Mouse (Mus musculus): Measurements from ENCODE around the gene 1700020D05Rik. TPM values are rescaled to one million over a fixed set of nuclear protein-coding genes. Genes with fewer than 3 reads are reported as not detected.

1700020D05Rik gene
- polyA plus RNA-seq, 1 experiment: 0.15 TPM

DNA sequence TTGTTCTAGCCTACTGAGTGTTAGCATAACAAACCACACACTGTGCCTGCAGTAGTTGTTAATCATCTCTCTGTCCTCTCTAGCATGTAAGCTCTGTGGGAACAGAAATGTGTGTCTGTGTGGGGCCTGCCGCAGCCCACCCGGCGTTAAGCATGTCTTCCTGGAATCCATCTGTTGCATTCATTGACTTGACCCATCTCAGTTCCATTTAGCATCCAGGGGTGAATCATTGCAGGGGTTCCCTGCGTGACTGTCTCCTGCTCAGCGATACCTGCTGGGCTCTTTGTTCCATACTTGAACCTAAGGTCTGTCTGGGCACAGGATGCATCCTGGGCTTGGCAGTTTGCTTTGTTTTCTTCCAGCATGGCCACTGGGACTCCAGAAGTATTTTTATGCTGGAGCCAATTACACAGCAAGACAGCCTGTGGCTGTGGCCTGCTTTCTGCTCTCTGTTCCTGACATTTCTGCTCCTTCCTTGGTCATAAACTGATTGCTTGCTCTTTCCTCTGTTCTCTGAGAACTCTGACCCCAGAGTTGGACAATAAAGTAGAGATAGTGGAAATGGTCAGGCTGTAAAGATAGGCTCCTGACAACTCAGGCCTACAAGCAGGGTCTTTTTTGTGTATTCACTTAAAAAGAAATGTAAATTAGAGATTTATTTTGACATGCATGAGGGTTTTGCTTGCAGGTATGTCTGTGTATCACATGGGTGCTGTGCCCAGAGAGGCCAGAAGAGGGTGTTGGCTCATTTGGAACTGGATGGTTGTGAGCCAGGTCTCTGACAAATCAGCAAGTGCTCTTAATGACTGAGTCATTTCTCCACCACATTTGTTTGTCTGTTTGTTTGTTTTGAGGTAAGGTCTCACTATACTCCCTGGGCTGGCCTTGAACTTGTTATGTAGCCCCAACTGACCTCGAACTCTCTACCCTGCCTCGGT, 12.5 kb upstream of the 1700020D05Rik start:
- H3K79me2 ChIP-seq (ENCODE audit: control insufficient read depth, insufficient read depth): no peaks in the 10 kb centered on the region
- H3K4me3 ChIP-seq (ENCODE audit: insufficient read depth, poor library complexity, severe bottlenecking): no peak overlapping the region
- no peaks in the 10 kb centered on the region for H3K36me3 ChIP-seq (ENCODE audit: control insufficient read depth, insufficient read depth)
- TF ChIP-seq USF1 (IDR thresholded peaks at IDR 0.05; ENCODE audit: low read depth) (no peak), MYOG (IDR thresholded peaks at IDR 0.05; ENCODE audit: control insufficient read depth, extremely low read depth, insufficient read length) (no peak), CTCF (IDR thresholded peaks at IDR 0.05; ENCODE audit: control insufficient read depth, insufficient read depth, insufficient read length) (no peak), CEBPB (IDR thresholded peaks at IDR 0.05; ENCODE audit: low read depth) (no peak), MAX (IDR thresholded peaks at IDR 0.05) (no peak), MYOD1 (IDR thresholded peaks at IDR 0.05; ENCODE audit: control insufficient read depth, insufficient read length, low read depth) (no peak), FOSL1 (IDR thresholded peaks at IDR 0.05; ENCODE audit: insufficient read depth, low read length, poor library complexity, severe bottlenecking) (no peak)
- no peaks in the 10 kb centered on the region for H3K27me3 ChIP-seq (ENCODE audit: control insufficient read depth, insufficient read depth, insufficient read length)
- no peaks in the 10 kb centered on the region for H3K79me3 ChIP-seq (ENCODE audit: low read depth)
- no peak overlapping the region for H3ac ChIP-seq (ENCODE audit: control insufficient read depth, insufficient read length, low read depth)

DNA sequence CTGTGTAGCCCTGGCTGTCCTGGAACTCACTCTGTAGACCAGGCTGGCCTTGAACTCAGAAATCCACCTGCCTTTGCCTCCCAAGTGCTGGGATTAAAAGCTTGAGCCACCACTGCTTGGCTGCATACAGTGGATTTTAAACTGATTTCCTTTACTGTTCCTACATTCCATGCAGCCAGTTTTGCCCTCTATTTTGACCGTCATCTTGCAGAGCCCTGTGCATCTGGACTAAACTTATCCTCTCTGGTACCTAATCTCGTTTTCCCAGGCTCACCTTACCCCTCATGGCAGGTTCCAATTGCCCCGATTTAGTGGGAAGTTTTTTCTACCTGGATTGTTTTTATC, 9.4 kb upstream of the 1700020D05Rik start:
- H3ac ChIP-seq (ENCODE audit: control insufficient read depth, insufficient read length, low read depth): no peak overlapping the region
- H3K4me3 ChIP-seq (ENCODE audit: insufficient read depth, poor library complexity, severe bottlenecking): no peak overlapping the region
- no peaks in the 10 kb centered on the region for H3K79me3 ChIP-seq (ENCODE audit: low read depth)
- TF ChIP-seq CEBPB (IDR thresholded peaks at IDR 0.05; ENCODE audit: low read depth) (no peak), MYOD1 (IDR thresholded peaks at IDR 0.05; ENCODE audit: control insufficient read depth, insufficient read length, low read depth) (no peak), USF1 (IDR thresholded peaks at IDR 0.05; ENCODE audit: low read depth) (no peak), MYOG (IDR thresholded peaks at IDR 0.05; ENCODE audit: control insufficient read depth, extremely low read depth, insufficient read length) (no peak), CTCF (IDR thresholded peaks at IDR 0.05; ENCODE audit: control insufficient read depth, insufficient read depth, insufficient read length) (no peak), FOSL1 (IDR thresholded peaks at IDR 0.05; ENCODE audit: insufficient read depth, low read length, poor library complexity, severe bottlenecking) (no peak), MAX (IDR thresholded peaks at IDR 0.05) (no peak)
- no peaks in the 10 kb centered on the region for H3K27me3 ChIP-seq (ENCODE audit: control insufficient read depth, insufficient read depth, insufficient read length)
- H3K79me2 ChIP-seq (ENCODE audit: control insufficient read depth, insufficient read depth): no peaks in the 10 kb centered on the region
- H3K36me3 ChIP-seq (ENCODE audit: control insufficient read depth, insufficient read depth): no peaks in the 10 kb centered on the region

DNA sequence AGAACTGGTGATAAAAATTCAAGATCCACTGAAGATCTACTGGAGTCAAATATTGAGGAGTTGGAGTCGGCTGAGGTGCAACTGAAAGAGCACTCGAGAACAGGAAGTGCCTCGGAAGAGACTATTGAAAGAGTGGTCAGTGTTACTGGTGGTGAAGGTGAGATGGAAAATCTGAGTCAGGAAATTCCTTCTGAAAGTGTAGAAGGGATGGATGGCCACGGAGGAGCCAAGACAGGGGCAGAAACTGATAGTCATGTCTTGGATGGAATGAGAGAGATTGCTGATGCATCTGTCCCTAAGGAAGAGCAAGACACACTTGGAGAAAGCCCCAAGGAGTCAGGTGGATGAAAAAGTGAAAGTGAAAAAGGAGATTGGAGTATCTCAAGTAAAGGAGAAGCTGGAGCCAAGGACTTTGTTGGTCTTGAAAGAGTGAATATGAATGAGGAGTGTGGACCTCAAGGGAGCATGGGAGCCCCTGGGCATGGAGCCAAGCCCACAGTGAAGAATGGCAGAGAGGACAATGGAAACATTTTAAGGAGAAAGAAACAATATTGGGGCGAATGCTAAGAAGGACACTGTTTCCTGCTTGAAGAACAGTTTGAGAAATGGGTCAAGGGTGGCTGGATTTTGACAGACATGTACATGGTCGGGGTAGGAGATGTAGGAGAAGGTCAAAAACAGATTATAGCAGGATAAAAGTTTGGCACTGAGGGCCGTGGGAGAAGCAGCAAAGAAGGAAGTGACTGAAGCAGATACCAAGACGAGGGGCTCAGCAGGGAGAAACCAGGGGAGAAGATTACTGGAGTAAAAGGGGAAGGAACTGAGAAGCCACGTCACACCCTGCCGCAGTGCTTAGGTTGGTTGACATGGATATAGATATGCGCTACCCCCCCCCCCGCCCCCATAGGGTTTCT, 8.8 kb upstream of the 1700020D05Rik start:
- Histone ChIP-seq H3K79me2 (ENCODE audit: control insufficient read depth, insufficient read depth) (no peaks in the 10 kb centered on the region), H3K79me3 (ENCODE audit: low read depth) (no peaks in the 10 kb centered on the region), H3ac (ENCODE audit: control insufficient read depth, insufficient read length, low read depth) (no peak overlapping the region), H3K36me3 (ENCODE audit: control insufficient read depth, insufficient read depth) (no peaks in the 10 kb centered on the region), H3K4me3 (ENCODE audit: insufficient read depth, poor library complexity, severe bottlenecking) (no peak overlapping the region), H3K27me3 (ENCODE audit: control insufficient read depth, insufficient read depth, insufficient read length) (no peaks in the 10 kb centered on the region)
- TF ChIP-seq MYOD1 (IDR thresholded peaks at IDR 0.05; ENCODE audit: control insufficient read depth, insufficient read length, low read depth) (no peak), FOSL1 (IDR thresholded peaks at IDR 0.05; ENCODE audit: insufficient read depth, low read length, poor library complexity, severe bottlenecking) (no peak), CTCF (IDR thresholded peaks at IDR 0.05; ENCODE audit: control insufficient read depth, insufficient read depth, insufficient read length) (no peak), MYOG (IDR thresholded peaks at IDR 0.05; ENCODE audit: control insufficient read depth, extremely low read depth, insufficient read length) (no peak), USF1 (IDR thresholded peaks at IDR 0.05; ENCODE audit: low read depth) (no peak), CEBPB (IDR thresholded peaks at IDR 0.05; ENCODE audit: low read depth) (no peak), MAX (IDR thresholded peaks at IDR 0.05) (no peak)

DNA sequence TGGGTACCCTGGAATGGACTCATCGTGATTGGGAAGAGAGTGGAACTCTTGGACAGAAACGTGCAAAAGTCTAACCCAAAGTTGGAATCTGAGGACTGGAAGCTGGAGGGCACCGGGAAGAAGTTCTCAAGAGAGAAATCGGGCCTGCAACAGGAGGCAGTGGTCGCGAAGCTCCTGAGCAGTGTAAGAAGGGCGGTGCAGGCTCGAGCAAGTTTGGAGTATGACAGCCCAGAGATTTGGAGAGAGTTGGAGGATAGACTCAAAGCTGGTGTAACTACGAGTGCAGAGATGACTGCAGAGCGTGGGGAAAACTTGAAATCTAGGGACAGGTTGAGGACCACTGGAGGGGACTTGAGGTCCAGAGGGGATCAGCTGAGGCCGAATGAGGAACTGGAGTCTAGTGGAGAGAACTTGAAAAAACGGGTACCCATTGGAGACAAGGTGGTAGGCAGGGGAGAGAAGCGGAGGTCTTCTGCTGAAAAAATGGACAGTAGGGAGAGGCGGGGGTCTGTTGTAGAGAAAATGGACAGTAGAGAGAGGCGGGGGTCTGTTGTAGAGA, 7.6 kb upstream of the 1700020D05Rik start:
- TF ChIP-seq MAX (IDR thresholded peaks at IDR 0.05) (no peak), FOSL1 (IDR thresholded peaks at IDR 0.05; ENCODE audit: insufficient read depth, low read length, poor library complexity, severe bottlenecking) (no peak), MYOD1 (IDR thresholded peaks at IDR 0.05; ENCODE audit: control insufficient read depth, insufficient read length, low read depth) (no peak), MYOG (IDR thresholded peaks at IDR 0.05; ENCODE audit: control insufficient read depth, extremely low read depth, insufficient read length) (no peak), USF1 (IDR thresholded peaks at IDR 0.05; ENCODE audit: low read depth) (no peak), CEBPB (IDR thresholded peaks at IDR 0.05; ENCODE audit: low read depth) (no peak), CTCF (IDR thresholded peaks at IDR 0.05; ENCODE audit: control insufficient read depth, insufficient read depth, insufficient read length) (no peak)
- H3K79me2 ChIP-seq (ENCODE audit: control insufficient read depth, insufficient read depth): no peaks in the 10 kb centered on the region
- no peaks in the 10 kb centered on the region for H3K36me3 ChIP-seq (ENCODE audit: control insufficient read depth, insufficient read depth)
- H3ac ChIP-seq (ENCODE audit: control insufficient read depth, insufficient read length, low read depth): peak overlapping the region; percentile 1
- H3K79me3 ChIP-seq (ENCODE audit: low read depth): no peaks in the 10 kb centered on the region
- H3K4me3 ChIP-seq (ENCODE audit: insufficient read depth, poor library complexity, severe bottlenecking): no peak overlapping the region
- H3K27me3 ChIP-seq (ENCODE audit: control insufficient read depth, insufficient read depth, insufficient read length): no peaks in the 10 kb centered on the region
